Mouse (Mus musculus) monocyte, adult 2 months (primary cell): Measurements from ENCODE around the gene Gjc1.

Experiments
- DNase-seq, 2 experiments: peaks; one replicate each; pipeline ENCODE4 v3.0.0; 2022; ENCODE audit warnings: low spot score in 2 of 2, low read depth in 1 of 2

Gene Gjc1

DNA sequence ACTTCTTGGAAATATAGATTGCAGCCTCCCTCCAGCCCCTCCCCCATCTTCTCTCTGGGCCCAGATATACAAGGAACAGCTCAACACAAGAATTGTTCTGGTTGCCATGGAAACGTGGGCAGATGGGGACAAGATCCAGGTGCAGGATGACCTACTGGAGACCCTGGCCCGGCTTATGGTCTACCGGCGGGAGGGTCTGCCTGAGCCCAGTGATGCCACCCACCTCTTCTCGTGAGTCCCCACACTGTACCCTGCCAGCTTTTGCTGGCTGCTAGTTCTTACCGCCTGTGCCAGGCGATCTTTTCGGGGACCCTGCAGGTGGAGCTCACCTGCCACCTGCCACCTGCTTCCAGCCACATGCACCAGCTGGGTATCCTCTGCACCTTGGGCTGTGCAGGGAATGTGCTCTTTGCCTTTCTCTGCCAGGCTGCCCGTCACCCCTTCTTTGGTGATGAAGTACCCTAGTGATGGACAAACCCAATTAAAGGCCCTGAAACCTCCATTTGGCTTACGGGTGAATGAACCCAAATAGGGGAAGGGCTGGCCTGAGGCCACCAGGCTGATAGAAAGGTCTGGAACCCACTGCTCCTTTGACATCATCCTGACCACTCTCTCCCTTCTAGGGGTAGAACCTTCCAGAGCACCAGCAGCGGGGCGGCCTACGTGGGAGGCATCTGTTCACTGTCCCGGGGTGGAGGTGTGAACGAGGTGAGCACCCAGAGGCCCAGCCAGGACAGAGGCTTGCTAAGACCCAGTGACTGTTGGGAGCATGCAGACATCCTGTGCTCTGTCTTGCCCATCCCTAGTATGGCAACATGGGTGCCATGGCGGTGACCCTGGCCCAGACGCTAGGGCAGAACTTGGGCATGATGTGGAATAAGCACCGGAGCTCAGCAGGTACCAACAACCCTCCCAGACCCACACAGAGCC lies 46.5 kb downstream of the Gjc1 start:
- no peak for DNase-seq

DNA sequence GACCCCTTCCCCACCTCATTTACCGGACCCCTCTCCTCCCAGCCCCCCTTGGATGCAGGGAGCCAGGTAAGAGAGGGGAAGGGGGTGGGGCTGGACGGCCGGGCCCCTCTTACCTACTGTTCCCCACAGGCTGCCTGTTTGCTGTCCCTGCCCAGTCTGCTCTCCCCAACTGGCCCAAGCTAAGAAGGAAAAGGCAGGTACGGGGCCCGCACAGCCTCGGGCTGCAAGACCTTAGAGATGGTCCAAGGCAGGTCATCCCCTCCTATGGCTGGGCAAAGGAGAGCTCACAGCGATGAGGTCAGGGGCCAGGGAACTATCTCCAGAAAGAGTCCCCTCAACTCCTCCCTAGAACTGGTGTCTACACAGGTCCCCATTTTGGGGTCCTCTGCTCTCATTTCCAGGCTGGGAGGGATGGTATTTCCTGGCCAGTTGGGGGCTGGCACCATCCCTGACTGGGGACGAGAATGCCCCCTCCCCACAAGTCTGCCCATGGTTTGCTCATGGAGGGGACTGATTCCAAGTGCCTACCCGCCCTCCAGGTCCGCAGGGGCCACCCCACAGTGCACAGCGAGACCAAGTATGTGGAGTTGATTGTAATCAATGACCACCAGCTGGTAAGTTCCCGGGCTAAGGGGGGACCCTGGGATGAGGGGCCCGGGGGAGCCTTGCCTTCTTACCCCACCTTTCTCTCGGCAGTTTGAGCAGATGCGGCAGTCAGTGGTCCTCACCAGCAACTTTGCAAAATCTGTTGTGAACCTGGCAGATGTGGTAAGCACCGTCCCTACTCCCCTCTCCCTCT lies 47.4 kb downstream of the Gjc1 start:
- no peak for DNase-seq

DNA sequence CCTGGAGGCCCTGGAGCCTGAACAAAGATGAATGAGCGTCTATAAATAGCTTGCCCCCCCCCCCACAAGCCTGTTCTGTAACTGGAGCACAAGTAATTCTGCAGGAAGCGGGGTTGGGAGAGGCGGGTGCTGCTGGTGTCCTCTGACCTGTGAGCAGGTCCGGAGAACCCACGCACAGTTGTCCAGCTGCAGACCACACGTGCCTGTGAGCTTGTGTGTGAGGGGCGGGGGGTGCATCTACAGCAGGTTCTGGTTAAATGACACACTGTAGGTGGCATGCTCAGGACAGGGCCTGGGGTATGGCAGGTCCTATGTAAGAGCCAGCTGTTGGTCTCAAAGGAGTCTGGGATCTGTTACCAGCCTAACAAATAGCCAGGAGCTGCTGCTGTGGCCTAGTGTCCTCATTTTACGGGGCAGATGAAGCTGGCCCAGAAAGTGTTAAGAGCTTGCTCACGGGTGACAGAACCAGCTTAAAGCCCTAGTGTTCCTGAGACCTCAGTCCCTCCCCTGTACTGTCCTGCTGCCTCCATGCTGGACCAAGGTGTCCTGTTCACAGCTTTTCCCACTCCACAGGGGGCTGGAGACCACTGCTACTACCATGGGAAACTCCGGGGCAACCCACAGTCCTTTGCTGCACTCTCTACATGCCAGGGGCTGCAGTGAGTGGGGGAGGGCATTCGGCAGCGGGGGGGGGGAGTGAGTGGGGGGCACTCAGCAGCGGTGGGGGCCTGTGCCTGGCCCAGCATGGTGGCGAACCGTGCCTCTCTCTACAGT lies 48.7 kb downstream of the Gjc1 start:
- DNase-seq: no peak

DNA sequence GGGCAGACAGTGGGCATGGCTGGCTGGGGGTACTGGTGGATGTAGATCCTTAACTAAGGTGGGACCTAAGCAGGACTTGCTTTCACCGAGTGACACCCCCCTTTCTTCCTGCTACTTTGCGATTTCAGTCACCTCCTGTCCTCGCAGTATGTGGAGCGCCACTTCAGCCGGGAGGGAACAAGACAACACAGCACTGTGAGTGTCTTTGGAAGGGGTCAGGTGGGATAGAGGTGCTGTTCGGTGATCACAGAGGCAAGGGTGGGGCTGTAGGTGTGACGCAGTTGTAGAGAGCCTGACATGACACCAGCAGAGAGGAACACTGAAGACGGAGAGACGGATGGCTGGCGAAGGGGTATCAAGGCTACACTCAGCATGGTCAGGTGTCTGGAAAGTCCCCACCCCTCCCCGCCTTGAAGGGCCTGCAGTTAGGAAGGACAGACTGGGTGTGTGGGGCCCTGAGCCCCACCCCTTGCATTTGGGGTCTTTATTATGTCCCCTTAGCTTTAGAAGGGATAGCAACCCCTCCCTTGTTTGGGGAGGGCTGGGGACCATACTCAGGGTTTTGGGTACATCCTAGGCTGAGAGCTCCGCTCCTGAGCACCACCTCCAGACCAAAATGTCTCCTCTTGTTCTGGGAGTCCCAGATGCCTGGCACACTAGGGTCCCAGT lies 49.4 kb downstream of the Gjc1 start:
- no peak for DNase-seq

DNA sequence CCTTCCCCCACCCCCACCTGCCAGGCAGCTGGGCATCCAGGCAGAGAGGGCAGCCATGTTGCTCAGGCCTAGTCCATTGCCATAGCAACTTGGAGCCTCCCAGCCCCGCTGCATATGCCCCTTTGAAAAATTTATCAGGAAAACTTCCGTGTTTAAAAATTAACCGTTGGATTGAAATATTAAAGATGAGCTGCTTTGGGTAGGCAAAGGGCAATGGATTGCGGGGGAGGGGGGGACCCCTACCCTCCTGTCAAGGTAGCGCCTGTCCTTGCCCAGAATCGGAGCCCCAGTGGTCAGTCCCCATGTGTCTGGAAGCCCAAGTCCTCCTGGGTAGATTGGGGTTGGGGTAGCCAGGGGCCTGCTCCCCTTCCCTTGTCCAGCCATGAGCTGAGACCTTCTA lies 50.4 kb downstream of the Gjc1 start:
- DNase-seq: no peak

DNA sequence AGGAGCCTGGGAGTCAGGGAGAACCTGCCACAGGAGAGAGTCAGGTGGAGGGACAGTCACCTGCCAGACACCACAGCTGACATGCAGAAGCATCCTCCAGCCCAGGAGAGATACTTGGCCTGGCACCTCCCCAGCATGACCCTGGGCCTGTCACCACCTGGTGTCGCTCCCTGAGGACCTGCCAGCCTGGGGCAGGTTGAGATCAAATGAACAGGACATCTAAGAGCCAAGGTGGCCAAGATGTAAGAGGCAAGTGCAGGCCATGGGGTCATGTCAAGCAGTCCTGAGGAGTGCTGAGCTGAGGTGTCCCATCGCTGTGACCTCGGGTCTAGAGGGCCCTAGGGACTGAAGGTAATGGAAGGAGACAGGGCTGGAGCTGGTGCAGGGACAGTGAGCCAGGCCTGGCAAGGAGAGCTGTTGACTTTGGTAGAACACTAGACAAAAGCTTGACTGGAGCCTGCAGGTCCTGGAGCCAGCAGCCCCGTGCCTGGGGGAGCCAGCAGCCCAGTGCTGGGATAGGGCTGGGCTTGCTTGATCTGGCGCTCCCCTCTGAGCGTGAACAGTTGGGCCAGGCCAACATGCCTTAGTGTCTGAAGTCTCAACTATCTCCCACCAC lies 52.3 kb downstream of the Gjc1 start:
- DNase-seq: no peak

DNA sequence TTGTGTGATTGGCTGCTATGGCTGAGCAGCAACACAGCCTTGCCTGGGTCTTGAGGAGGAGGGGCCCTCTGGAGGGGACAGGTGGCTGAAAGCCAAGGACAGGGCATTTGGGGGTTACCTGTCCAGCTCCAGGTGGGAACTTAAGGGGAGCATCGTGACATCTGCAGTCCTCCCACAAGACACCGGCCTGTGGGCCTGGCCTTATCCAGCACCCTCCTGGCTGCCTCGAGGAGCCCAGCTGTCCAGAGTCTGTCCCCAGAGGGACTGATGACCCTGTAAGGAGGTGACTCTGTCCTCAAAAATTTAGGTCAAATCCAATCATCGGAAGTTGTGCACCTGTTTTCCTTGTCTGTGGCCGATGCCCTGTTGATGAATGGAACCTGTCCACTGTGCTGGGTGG lies 54.1 kb downstream of the Gjc1 start:
- DNase-seq: no peak

DNA sequence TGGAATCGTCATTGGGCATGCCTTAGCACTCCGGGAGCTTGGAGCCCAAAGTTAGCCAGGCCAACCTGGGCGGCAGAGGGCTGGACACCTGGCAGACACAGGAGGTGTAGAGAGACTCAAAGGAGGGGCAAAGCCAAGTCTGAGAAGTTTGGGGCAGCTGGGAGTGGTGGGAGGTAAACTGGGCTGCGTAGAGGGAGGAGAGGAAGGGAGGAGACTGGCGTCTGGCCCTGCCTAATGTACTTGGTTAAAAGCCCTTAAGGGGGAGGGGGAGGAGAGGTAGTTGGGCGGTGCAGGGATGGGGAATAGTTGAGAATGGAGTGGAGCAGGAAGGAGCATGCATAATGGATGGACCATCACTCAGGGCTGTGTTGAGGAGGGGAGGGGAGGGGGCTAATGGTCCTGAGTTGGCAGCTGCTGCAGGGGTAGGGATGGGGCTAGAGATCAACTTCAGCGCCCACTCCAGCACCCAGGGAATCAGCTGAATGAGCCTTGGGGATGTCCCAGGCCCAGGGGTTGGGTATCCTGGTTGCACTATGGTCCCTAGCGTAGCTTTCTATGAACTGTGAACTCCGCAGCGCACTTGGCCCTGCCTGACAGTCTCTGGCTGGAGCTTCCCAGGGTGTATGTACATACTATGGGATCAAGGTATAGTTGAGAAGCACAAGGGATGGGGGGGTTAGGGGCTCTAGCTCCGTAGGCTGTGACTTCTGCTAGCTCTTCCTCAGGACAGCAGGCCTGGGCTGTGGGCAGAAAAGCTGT lies 56.3 kb downstream of the Gjc1 start:
- DNase-seq: no peak

DNA sequence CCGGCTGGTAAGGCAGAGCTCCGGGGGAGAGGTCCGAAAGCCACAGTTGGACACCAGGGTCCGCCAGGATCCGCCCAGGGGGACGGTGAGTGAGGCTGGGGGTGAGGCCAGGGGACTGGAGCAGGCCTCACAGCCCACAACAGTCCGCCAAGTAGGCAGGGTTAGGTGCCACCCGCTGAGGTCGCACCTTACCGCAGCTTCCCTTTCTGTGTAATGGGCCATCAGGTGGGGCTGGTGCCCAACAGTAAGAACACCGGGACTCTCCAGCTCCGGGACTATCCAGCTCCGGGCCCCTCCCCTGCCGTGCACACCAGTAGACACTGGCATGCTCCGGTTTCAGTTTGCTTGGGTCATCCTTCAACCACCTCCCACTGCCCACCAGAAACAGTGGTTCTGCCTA lies 57.3 kb downstream of the Gjc1 start:
- no peak for DNase-seq

DNA sequence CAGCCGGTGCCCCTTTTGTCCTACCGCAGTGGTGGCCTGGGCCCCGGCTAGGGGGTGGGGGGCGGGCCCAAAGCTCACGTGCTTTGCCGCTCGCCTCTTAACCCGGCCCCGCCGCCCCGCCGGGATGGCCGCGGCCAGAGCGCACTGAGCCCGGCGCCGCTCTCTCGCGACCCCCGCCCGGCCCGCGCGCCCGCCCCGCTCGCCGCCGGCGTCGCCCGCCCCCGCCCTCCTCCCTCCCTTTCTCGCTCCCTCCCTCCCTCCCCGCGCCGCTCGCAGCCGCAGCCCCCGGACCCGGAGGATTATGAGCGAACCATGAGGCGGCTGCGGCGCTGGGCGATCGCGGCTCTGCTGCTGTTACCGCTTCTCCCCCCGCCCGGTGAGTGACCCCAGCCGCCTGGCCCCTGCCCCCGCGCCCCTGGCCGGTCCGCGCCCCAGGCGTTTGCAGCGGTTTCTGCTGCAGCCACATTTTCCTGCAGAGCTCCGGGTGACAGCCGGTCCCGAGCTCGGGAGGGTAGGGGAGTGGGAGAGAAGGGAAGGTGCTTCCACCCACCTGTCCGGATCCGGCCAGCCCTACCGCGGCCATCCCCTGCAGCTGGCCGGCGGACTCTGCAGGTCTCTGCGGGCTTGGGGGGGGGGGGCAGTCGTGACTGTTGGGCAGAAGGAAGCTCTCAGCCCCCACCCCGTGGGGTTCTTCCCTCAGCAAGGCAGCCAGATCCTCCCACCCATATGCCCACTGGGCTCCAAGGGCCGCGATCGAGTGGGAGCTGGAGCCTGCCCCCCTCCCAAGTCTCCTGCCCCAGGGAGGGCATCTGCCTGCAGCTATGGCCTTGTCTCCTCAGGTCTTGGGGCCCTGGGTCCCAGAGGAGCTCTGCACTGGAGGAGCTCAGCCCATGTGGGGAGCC lies 57.9 kb downstream of the Gjc1 start, which contains the start of gene Adam11:
Gene Adam11, plus strand, starts transcription at position 131 of the 902 bp plus-strand sequence.
- no peak for DNase-seq

DNA sequence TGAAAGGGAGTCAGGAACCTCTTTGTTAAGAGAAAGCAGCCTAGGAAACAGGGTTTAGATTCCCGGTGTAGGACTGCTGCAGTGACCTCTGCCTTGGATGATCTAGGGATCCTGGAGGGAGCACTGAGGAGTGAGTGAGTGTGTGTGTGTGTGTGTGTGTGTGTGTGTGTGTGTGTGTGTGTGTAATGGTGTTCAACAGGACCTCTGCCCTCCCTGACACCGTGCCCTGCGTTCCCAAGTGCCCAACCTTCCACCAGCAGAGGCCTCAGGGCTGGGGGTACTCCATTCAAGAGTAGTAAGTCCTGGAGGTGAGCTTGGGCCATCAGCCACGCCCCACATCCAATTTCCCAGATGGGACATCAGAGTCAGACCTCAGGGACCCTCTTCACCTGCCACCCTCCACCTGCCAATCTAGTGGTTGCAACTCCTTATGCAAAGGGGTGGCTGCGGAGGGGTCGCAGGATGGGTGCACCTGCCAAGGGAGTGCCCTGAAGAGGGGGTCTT lies 58.6 kb downstream of the Gjc1 start:
- DNase-seq: no peak

DNA sequence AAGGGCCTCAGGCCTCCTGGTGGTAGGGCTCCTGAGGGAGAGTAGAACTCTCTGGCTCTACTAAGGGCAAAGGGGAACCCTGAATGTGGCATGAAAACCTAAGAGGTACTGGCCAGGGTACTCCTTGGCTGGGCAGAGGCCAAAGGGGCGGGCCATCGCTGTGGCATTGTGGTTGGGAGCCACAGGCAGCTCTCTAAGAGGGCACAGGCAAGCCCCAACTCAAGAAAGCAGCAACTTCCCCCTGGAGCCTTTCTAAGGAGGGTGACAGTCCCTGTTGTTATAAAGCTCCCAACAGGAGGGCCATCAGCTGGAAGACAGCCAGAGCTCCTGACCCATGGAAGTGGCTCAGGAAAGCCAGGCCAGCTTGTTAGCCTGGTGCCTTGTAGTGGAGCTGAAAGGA lies 60.5 kb downstream of the Gjc1 start:
- no peak for DNase-seq

DNA sequence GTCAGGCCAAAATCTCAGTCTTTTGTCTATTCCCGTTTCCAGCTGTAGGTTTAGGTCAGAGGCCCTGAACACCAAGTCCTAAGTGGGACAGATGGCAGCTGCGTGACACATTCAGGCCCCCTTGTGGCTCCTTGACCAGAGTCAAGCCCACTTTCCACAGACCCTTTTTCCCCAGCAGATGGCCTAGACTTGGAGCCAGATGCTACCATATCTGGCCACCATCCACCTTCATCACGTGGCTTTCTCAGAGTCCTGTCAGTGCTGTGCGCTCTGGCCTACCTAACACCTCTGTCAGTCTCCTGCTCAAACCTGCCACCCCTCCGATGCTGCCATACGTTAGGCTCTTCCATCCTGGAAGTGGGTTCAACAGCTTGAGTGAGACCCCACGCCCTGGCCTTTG lies 64.1 kb downstream of the Gjc1 start:
- DNase-seq: no peak

DNA sequence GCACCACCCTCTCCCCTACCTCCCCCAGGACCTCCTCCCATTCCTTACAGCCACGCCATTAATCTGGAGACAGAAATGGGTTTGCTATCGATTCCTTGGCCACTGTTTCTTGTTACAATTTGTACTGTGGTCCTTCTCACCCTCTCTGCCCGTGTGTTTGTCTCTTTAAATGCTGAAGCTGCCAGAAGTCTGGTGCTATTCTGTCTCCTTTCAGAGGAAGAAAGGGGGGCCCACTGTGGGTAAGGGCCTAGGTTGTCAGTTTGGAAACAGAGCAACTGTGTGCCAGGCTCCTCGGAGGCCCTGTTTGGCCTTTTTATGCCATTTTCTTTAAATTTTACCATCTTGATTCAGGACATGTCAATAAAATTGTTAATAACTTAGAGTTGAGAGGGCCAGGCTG lies 65.1 kb downstream of the Gjc1 start:
- no peak for DNase-seq

DNA sequence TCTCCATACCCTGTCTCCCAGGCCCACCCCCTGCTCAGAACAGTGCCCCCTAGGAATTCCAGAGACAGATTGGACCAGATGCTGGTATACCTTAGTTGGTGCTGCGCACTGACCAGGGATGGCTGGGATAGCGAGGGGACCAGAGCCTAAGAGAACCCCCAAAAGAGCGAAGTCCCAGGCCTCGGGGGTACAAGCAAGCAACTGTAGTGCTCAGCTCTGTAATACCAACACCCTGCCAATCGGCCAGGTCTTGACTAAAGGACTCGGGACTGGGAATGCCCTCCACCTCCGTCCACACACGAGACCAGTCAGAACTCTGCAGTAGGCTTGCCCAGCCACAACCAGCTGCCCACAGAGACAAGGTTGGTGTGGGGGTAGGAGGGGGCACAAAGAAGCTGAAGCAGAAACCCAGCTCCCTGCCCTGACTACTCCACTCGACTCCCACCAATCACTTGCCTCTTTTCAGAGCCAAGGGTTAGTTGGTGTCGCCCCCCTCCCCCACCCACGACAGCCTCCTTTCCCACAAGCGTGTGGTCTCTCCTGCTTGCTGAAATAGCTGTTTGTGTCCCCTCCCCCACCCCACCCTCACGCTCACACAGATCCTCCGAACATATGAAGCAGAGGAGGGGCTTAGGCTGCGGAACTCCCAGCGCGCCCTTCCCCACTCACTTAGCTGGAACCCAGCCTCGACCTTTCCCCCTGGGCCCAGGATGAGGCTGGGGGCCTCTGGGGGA lies 65.7 kb downstream of the Gjc1 start:
- no peak for DNase-seq

DNA sequence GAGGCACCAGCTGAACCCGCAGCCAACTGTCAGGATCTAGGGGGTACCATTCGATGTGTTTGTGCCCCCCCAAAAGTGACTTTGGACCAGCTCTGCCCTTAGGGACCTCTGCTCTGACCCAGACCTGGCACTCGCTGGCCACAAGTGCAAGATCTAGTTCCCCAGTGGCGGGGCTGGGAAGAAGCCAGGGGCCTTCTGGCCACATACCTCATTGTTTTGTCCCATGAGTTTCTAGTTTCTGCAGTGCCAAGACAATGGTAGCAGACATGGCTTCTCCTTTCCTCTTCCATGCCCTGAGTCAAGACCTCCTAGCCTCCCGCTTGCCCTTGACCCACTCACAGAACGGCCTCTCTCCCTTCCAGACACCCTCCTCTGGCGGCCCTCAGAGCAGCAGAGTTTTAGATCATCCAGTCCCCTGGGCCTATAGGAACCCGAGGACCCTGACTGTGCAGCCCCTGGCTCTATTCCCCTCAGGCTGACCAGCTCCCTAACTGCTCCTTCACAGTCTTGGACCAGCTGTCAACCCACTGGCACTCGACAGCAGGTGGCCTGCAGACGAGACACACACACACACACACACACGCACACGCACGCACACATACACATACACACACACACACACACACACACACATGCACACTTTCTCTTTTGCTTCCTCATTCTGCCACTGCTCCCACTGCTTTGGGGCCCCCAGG lies 66.5 kb downstream of the Gjc1 start:
- DNase-seq: no peak

DNA sequence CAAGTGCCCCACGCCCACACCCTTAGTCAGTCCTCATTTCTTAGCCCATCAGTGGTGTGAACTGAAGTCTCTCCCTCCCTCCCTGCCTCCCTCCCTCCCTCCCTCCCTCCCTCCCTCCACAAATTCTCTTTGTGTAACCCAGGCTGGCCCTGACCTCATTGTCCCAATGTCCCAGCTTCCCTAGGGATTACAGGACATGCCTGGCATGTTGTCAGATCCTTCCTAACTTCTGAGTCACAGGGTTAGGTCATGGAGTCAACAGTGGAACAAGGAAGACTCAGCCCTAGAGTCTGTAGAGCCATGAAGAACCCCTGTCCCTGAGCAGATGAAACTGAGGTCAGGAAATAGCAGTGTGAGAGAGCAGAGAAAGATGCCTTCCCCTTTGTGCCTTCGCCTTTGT lies 69.8 kb downstream of the Gjc1 start:
- no peak for DNase-seq
